Mouse (Mus musculus) erythroblast, embryonic 14.5 days (primary cell): Measurements from ENCODE around the gene Gm45783.

Source experiments
- GATA1 ChIP-seq: IDR thresholded peaks from 2 replicates; pipeline ENCODE4 v1.6.1; 2012; ENCODE audit warnings: low read length, inconsistent platforms, mixed read lengths
- TAL1 ChIP-seq: IDR thresholded peaks from 3 replicates; pipeline ENCODE4 v1.6.1; 2012; ENCODE audit warnings: low read length, inconsistent platforms, mixed read lengths

- TF ChIP-seq TAL1 (no peak), GATA1 (no peak)
Measured at GRCm38 (mm10) chr7:7295595-7295994, 78.8 kb downstream of the Gm45783 start.
